Mouse (Mus musculus) heart, adult 2 months (tissue): Measurements from ENCODE around the gene Tchp. TPM values are rescaled to one million over a fixed set of nuclear protein-coding genes. Genes with fewer than 3 reads are reported as not detected.

ENCODE experiments used
- DNase-seq, 2 experiments: peaks; one replicate each; pipeline ENCODE4 v3.0.0; 2021
- H3K27ac ChIP-seq: fragments of 200-600 bp; 2 replicates; pipeline ENCODE4 v1.8.1; 2022
- H3K27me3 ChIP-seq: fragments of 200-500 bp; 2 replicates; pipeline ENCODE4 v1.6.1; 2012; ENCODE audit warnings: mild to moderate bottlenecking, low read length, inconsistent platforms, mixed read lengths; ENCODE audit not compliant: control insufficient read depth, insufficient read depth
- H3K36me3 ChIP-seq: fragments of 200-500 bp; 2 replicates; pipeline ENCODE4 v1.6.1; 2012; ENCODE audit warnings: low read length, inconsistent platforms; ENCODE audit not compliant: control insufficient read depth, insufficient read depth
- H3K4me1 ChIP-seq: fragments of 200-500 bp; 2 replicates; pipeline ENCODE4 v1.6.1; 2011; ENCODE audit warnings: low read length; ENCODE audit not compliant: control insufficient read depth, insufficient read depth
- H3K4me3 ChIP-seq: fragments of 200-600 bp; 2 replicates; pipeline ENCODE4 v1.8.1; 2022
- H3K79me2 ChIP-seq: fragments of 200-500 bp; replicated peaks from 2 replicates; pipeline ENCODE4 v1.6.1; 2012; ENCODE audit warnings: mild to moderate bottlenecking, inconsistent platforms, low read length, moderate library complexity, mixed read lengths; ENCODE audit not compliant: control insufficient read depth, insufficient read depth
- H3K9ac ChIP-seq: fragments of 200-500 bp; 2 replicates; pipeline ENCODE4 v1.6.1; 2012; ENCODE audit warnings: low read depth, mild to moderate bottlenecking, control low read depth, inconsistent platforms, low read length, mixed read lengths
- CTCF ChIP-seq: fragments of 200-600 bp; IDR thresholded peaks from 2 replicates; pipeline ENCODE4 v1.8.1; 2022; ENCODE audit warnings: antibody characterized with exemption, mild to moderate bottlenecking, moderate library complexity
- EP300 ChIP-seq: fragments of 200-500 bp; IDR thresholded peaks from 2 replicates; pipeline ENCODE4 v1.6.1; 2011; ENCODE audit warnings: low read depth, low read length, control low read depth; ENCODE audit not compliant: insufficient read depth
- POLR2A ChIP-seq: fragments of 200-500 bp; IDR thresholded peaks from 2 replicates; pipeline ENCODE4 v1.6.1; 2011; ENCODE audit warnings: mild to moderate bottlenecking, low read depth, low read length, control low read depth; ENCODE audit not compliant: insufficient read depth
- WGBS: fragments of 180-500 bp; shearing (Covaris S2); methylation state at CpG from one replicate; pipeline ENCODE4 v1.1.7; 2018; 5-methylcytosine and 5-hydroxymethylcytosine counted together
- intact Hi-C: fragments of 180-260 bp; cut with DNase I; formaldehyde crosslinking; loops from one replicate; pipeline ENCODE4 v1.15.1; 2025
- polyA plus RNA-seq: library from polyadenylated mRNA; depleted of rRNA; stranded (reverse); fragments of >200 nt; gene quantifications from 2 replicates; pipeline ENCODE4 v1.2.3, GENCODE M21; 2012
- total RNA-seq, 2 experiments: library from RNA; stranded (reverse); gene quantifications; 2 replicates each; pipeline ENCODE4 v1.2.3; 2021

The Tchp gene
- total and polyA plus RNA-seq, 3 experiments: 3.4 to 6.1 (median 4.0) TPM

GRCm38 (mm10) chr5:114743697-114744090 is 36.1 kb downstream of the Tchp start:
- DNase-seq: no peak
- intact Hi-C loops: no loop called here
- TF ChIP-seq EP300 (no peak), POLR2A (no peak), CTCF (no peak)
- H3K79me2 ChIP-seq: no peaks in the 10 kb centered on the region
- no peaks in the 10 kb centered on the region for H3K27me3 ChIP-seq
- H3K36me3 ChIP-seq: no peaks in the 10 kb centered on the region
- no peak overlapping the region for H3K4me3 ChIP-seq
- H3K27ac ChIP-seq: no peak overlapping the region
- no peak overlapping the region for H3K9ac ChIP-seq
- peaks cover 4% of the 10 kb centered on the region for H3K4me1 ChIP-seq
- WGBS: 83% methylated on average over 8 of the region's 8 CpGs

GRCm38 (mm10) chr5:114745581-114745980 is 38.0 kb downstream of the Tchp start:
- H3K27me3 ChIP-seq: no peaks in the 10 kb centered on the region
- WGBS: 52% methylated on average over 5 of the region's 5 CpGs
- no peaks in the 10 kb centered on the region for H3K36me3 ChIP-seq
- H3K4me3 ChIP-seq: no peak overlapping the region
- H3K4me1 ChIP-seq: no peaks in the 10 kb centered on the region
- intact Hi-C loops: no loop called here
- no peak overlapping the region for H3K9ac ChIP-seq
- no peaks in the 10 kb centered on the region for H3K79me2 ChIP-seq
- DNase-seq: peak; percentile 53 to 55
- TF ChIP-seq CTCF: no peak
- TF ChIP-seq EP300: no peak
- TF ChIP-seq POLR2A: no peak
- no peak overlapping the region for H3K27ac ChIP-seq

- H3K27me3 ChIP-seq: no peaks in the 10 kb centered on the region
- no peak overlapping the region for H3K9ac ChIP-seq
- intact Hi-C loops: no loop called here
- H3K4me1 ChIP-seq: no peaks in the 10 kb centered on the region
- H3K4me3 ChIP-seq: no peak overlapping the region
- WGBS: 80% methylated on average over 4 of the region's 4 CpGs
- H3K36me3 ChIP-seq: no peaks in the 10 kb centered on the region
- no peaks in the 10 kb centered on the region for H3K79me2 ChIP-seq
- TF ChIP-seq POLR2A: no peak
- TF ChIP-seq EP300: no peak
- no peak for TF ChIP-seq CTCF
- no peak for DNase-seq
- no peak overlapping the region for H3K27ac ChIP-seq
Measured at GRCm38 (mm10) chr5:114746886-114747285, 39.3 kb downstream of the Tchp start.

GRCm38 (mm10) chr5:114747521-114747920 is 40.0 kb downstream of the Tchp start:
- 96% methylated on average over 5 of the region's 5 CpGs for WGBS
- TF ChIP-seq POLR2A (no peak), EP300 (no peak), CTCF (no peak)
- Histone ChIP-seq H3K9ac (no peak overlapping the region), H3K4me1 (no peaks in the 10 kb centered on the region), H3K27me3 (no peaks in the 10 kb centered on the region), H3K27ac (no peak overlapping the region), H3K79me2 (no peaks in the 10 kb centered on the region), H3K36me3 (no peaks in the 10 kb centered on the region), H3K4me3 (no peak overlapping the region)
- intact Hi-C loops: no loop called here
- DNase-seq: no peak

GRCm38 (mm10) chr5:114750325-114750724 is 42.8 kb downstream of the Tchp start:
- H3K36me3 ChIP-seq: no peaks in the 10 kb centered on the region
- no peak for TF ChIP-seq CTCF
- no peak for TF ChIP-seq POLR2A
- TF ChIP-seq EP300: no peak
- DNase-seq: no peak
- H3K27ac ChIP-seq: no peak overlapping the region
- H3K27me3 ChIP-seq: no peaks in the 10 kb centered on the region
- 93% methylated on average over 10 of the region's 10 CpGs for WGBS
- no peak overlapping the region for H3K4me3 ChIP-seq
- H3K9ac ChIP-seq: no peak overlapping the region
- intact Hi-C loops: no loop called here
- no peaks in the 10 kb centered on the region for H3K79me2 ChIP-seq
- H3K4me1 ChIP-seq: no peaks in the 10 kb centered on the region

GRCm38 (mm10) chr5:114752397-114752796 is 44.8 kb downstream of the Tchp start:
- no peaks in the 10 kb centered on the region for H3K27me3 ChIP-seq
- 84% methylated on average over 10 of the region's 10 CpGs for WGBS
- H3K9ac ChIP-seq: no peak overlapping the region
- no peaks in the 10 kb centered on the region for H3K4me1 ChIP-seq
- no peak for DNase-seq
- intact Hi-C loops: no loop called here
- H3K79me2 ChIP-seq: no peaks in the 10 kb centered on the region
- H3K27ac ChIP-seq: no peak overlapping the region
- TF ChIP-seq EP300 (no peak), POLR2A (no peak), CTCF (no peak)
- H3K4me3 ChIP-seq: no peak overlapping the region
- no peaks in the 10 kb centered on the region for H3K36me3 ChIP-seq
